Mouse (Mus musculus) cerebellum, adult 2 months (tissue): ENCODE data around the gene Phf2.

Source experiments
- CTCF ChIP-seq: fragments of 200-500 bp; IDR thresholded peaks from 2 replicates; pipeline ENCODE4 v1.5.1; 2011; ENCODE audit warnings: low read depth, mild to moderate bottlenecking, control low read depth, low read length, moderate library complexity, borderline replicate concordance; ENCODE audit not compliant: insufficient read depth
- POLR2A ChIP-seq: fragments of 200-500 bp; IDR thresholded peaks from 2 replicates; pipeline ENCODE4 v1.6.1; 2011; ENCODE audit warnings: low read length, control low read depth, borderline replicate concordance; ENCODE audit not compliant: insufficient read depth

- TF ChIP-seq POLR2A (no peak), CTCF (no peak)
These were observed 102.8 kb downstream of the Phf2 start for GRCm38 (mm10) chr13:48768109-48768508.
